Mouse (Mus musculus) midbrain, embryonic 14.5 days (tissue): ENCODE data around the gene Hist1h3c. TPM values are rescaled to one million over a fixed set of nuclear protein-coding genes. Genes with fewer than 3 reads are reported as not detected.

Source experiments
- ATAC-seq: fragments of 200-750 bp; cut with Nextera tagmentation; 2 replicates; pipeline ENCODE4 v1.8.0; 2017; ENCODE audit warnings: moderate number of reproducible peaks, moderate library complexity; ENCODE audit not compliant: low FRiP score, low TSS enrichment
- DNase-seq: peaks from one replicate; pipeline ENCODE4 v3.0.0-alpha.2; 2015
- H3K27ac ChIP-seq: fragments of 300-500 bp; sonication (generic); replicated peaks from 2 replicates; pipeline ENCODE4 v1.5.1; 2014; ENCODE audit warnings: mild to moderate bottlenecking, low read depth, low read length, moderate library complexity
- H3K27me3 ChIP-seq: fragments of 300-500 bp; sonication (generic); 2 replicates; pipeline ENCODE4 v1.6.1; 2014; ENCODE audit warnings: low read length, control low read depth, mixed read lengths; ENCODE audit not compliant: control insufficient read depth, insufficient read depth
- H3K36me3 ChIP-seq: fragments of 300-500 bp; sonication (generic); 2 replicates; pipeline ENCODE4 v1.6.1; 2014; ENCODE audit warnings: low read length, control low read depth; ENCODE audit not compliant: control insufficient read depth, insufficient read depth
- H3K4me1 ChIP-seq: fragments of 300-500 bp; sonication (generic); 2 replicates; pipeline ENCODE4 v1.6.1; 2014; ENCODE audit warnings: mild to moderate bottlenecking, antibody characterized with exemption, low read length, control low read depth; ENCODE audit not compliant: control insufficient read depth, insufficient read depth
- H3K4me2 ChIP-seq: fragments of 300-500 bp; sonication (generic); 2 replicates; pipeline ENCODE4 v1.6.1; 2014; ENCODE audit warnings: mild to moderate bottlenecking, low read length, moderate library complexity
- H3K4me3 ChIP-seq: fragments of 300-500 bp; sonication (generic); replicated peaks from 2 replicates; pipeline ENCODE4 v1.5.1; 2014; ENCODE audit warnings: low read depth, low read length
- H3K9ac ChIP-seq: fragments of 300-500 bp; sonication (generic); replicated peaks from 2 replicates; pipeline ENCODE4 v1.6.1; 2014; ENCODE audit warnings: mild to moderate bottlenecking, low read length, moderate library complexity
- H3K9me3 ChIP-seq: fragments of 300-500 bp; sonication (generic); 2 replicates; pipeline ENCODE4 v1.6.1; 2016; ENCODE audit warnings: low read length, control low read depth, mixed read lengths; ENCODE audit not compliant: control insufficient read depth
- WGBS: fragments of 180-500 bp; shearing (Covaris S2); extraction: QIAGEN DNeasy Blood & Tissue Kit; methylation state at CpG from one replicate; pipeline ENCODE4 v1.1.7; 2014; 5-methylcytosine and 5-hydroxymethylcytosine counted together
- polyA plus RNA-seq: library from polyadenylated mRNA; unstranded; fragments of >200 nt; fragmentation: Nextera tagmentation; extraction: Ambion mirVana; gene quantifications from 2 replicates; pipeline ENCODE4 v1.2.1, GENCODE M21; 2014

Gene Hist1h3c
- polyA plus RNA-seq, 1 experiment from 2014 or later = 1.2 TPM

- no peaks in the 10 kb centered on the region for H3K36me3 ChIP-seq
- no peaks in the 10 kb centered on the region for H3K9me3 ChIP-seq
- under 1% methylated on average over 30 of the region's 38 CpGs for WGBS
- H3K4me2 ChIP-seq = peak within 1 kb of the TSS; percentile 98
- H3K9ac ChIP-seq = peak within 1 kb of the TSS; percentile 57; the same call in 1 of the 2 replicates
- peaks cover 19% of the 10 kb centered on the region for H3K4me1 ChIP-seq
- peak within 1 kb of the TSS; percentile 48 for H3K4me3 ChIP-seq
- DNase-seq (peak; percentile 93), ATAC-seq (peak; percentile 94)
- peak within 1 kb of the TSS; percentile 78 for H3K27ac ChIP-seq
- H3K27me3 ChIP-seq = no peaks in the 10 kb centered on the region
Observed at GRCm38 (mm10) chr13:23738677-23739068, 6.7 kb downstream of the Hist1h3c start, which contains the start of gene Hist1h1c. Gene Hist1h1c (plus strand): TSS chr13:23738808.

GRCm38 (mm10) chr13:23738041-23738440, 7.4 kb downstream of the Hist1h3c start:
- no peaks in the 10 kb centered on the region for H3K36me3 ChIP-seq
- DNase-seq = no peak
- H3K4me3 ChIP-seq = peak overlapping the region; percentile 48

GRCm38 (mm10) chr13:23737091-23737490, 8.3 kb downstream of the Hist1h3c start:
- Histone ChIP-seq H3K4me2 (no peak overlapping the region), H3K4me3 (no peak overlapping the region), H3K36me3 (no peaks in the 10 kb centered on the region), H3K9ac (no peak overlapping the region), H3K4me1 (peaks cover 19% of the 10 kb centered on the region), H3K27ac (no peak overlapping the region), H3K27me3 (no peaks in the 10 kb centered on the region), H3K9me3 (no peaks in the 10 kb centered on the region)
- ATAC-seq = no peak
- no peak for DNase-seq
- 67% methylated on average over 5 of the region's 5 CpGs for WGBS

More at GRCm38 (mm10) chr13:23738041-23738440, 7.4 kb downstream of the Hist1h3c start:
- 17% methylated on average over 4 of the region's 4 CpGs for WGBS
- no peaks in the 10 kb centered on the region for H3K27me3 ChIP-seq
- ATAC-seq = no peak
- peak overlapping the region; percentile 42 for H3K27ac ChIP-seq
- peaks cover 19% of the 10 kb centered on the region for H3K4me1 ChIP-seq
- H3K4me2 ChIP-seq = peak overlapping the region; percentile 98
- no peaks in the 10 kb centered on the region for H3K9me3 ChIP-seq
- H3K9ac ChIP-seq = peak overlapping the region; percentile 24; the same call in 1 of the 2 replicates

GRCm38 (mm10) chr13:23732156-23732804, 13.1 kb downstream of the Hist1h3c start:
- 25% methylated on average over 8 of the region's 8 CpGs for WGBS
- H3K36me3 ChIP-seq = no peaks in the 10 kb centered on the region
- H3K9ac ChIP-seq = no peak overlapping the region
- H3K4me2 ChIP-seq = no peak overlapping the region
- no peaks in the 10 kb centered on the region for H3K4me1 ChIP-seq
- no peaks in the 10 kb centered on the region for H3K27me3 ChIP-seq
- no peak overlapping the region for H3K4me3 ChIP-seq
- H3K9me3 ChIP-seq = no peaks in the 10 kb centered on the region
- DNase-seq (peak; percentile 78), ATAC-seq (no peak)
- H3K27ac ChIP-seq = no peak overlapping the region

GRCm38 (mm10) chr13:23730479-23730878, 14.9 kb downstream of the Hist1h3c start:
- no peaks in the 10 kb centered on the region for H3K4me1 ChIP-seq
- ATAC-seq (no peak), DNase-seq (no peak)
- H3K27me3 ChIP-seq = no peaks in the 10 kb centered on the region
- no peak overlapping the region for H3K27ac ChIP-seq
- no peaks in the 10 kb centered on the region for H3K36me3 ChIP-seq
- WGBS = 63% methylated on average over 8 of the region's 8 CpGs
- H3K9me3 ChIP-seq = no peaks in the 10 kb centered on the region
- no peak overlapping the region for H3K9ac ChIP-seq
- no peak overlapping the region for H3K4me2 ChIP-seq
- no peak overlapping the region for H3K4me3 ChIP-seq

GRCm38 (mm10) chr13:23729706-23730105, 15.7 kb downstream of the Hist1h3c start:
- Histone ChIP-seq H3K4me1 (no peaks in the 10 kb centered on the region), H3K9ac (no peak overlapping the region), H3K4me3 (no peak overlapping the region), H3K27me3 (no peaks in the 10 kb centered on the region), H3K27ac (no peak overlapping the region), H3K36me3 (no peaks in the 10 kb centered on the region), H3K4me2 (no peak overlapping the region), H3K9me3 (no peaks in the 10 kb centered on the region)
- WGBS = 94% methylated on average over 5 of the region's 5 CpGs
- DNase-seq = no peak
- no peak for ATAC-seq

- Histone ChIP-seq H3K9ac (no peak overlapping the region), H3K27ac (no peak overlapping the region), H3K4me3 (no peak overlapping the region), H3K9me3 (no peaks in the 10 kb centered on the region), H3K27me3 (no peaks in the 10 kb centered on the region), H3K4me1 (no peaks in the 10 kb centered on the region), H3K4me2 (no peak overlapping the region), H3K36me3 (no peaks in the 10 kb centered on the region)
- WGBS = 96% methylated on average over 9 of the region's 9 CpGs
- no peak for ATAC-seq
- DNase-seq = no peak
Observed at GRCm38 (mm10) chr13:23729192-23729525, 16.2 kb downstream of the Hist1h3c start.

GRCm38 (mm10) chr13:23728472-23729191, 16.8 kb downstream of the Hist1h3c start:
- H3K4me1 ChIP-seq = no peaks in the 10 kb centered on the region
- H3K27me3 ChIP-seq = no peaks in the 10 kb centered on the region
- ATAC-seq = no peak
- no peaks in the 10 kb centered on the region for H3K36me3 ChIP-seq
- H3K4me2 ChIP-seq = no peak overlapping the region
- no peak for DNase-seq
- H3K4me3 ChIP-seq = no peak overlapping the region
- WGBS = 86% methylated on average over 18 of the region's 18 CpGs
- H3K27ac ChIP-seq = no peak overlapping the region
- H3K9ac ChIP-seq = no peak overlapping the region
- no peaks in the 10 kb centered on the region for H3K9me3 ChIP-seq

GRCm38 (mm10) chr13:23725213-23725612, 20.2 kb downstream of the Hist1h3c start:
- H3K4me3 ChIP-seq = no peak overlapping the region
- no peaks in the 10 kb centered on the region for H3K36me3 ChIP-seq
- DNase-seq = no peak
- 33% methylated on average over 1 of the region's 1 CpGs for WGBS
- no peak for ATAC-seq
- H3K4me1 ChIP-seq = no peaks in the 10 kb centered on the region
- H3K27me3 ChIP-seq = no peaks in the 10 kb centered on the region
- no peak overlapping the region for H3K27ac ChIP-seq
- no peak overlapping the region for H3K9ac ChIP-seq
- no peak overlapping the region for H3K4me2 ChIP-seq
- no peaks in the 10 kb centered on the region for H3K9me3 ChIP-seq
